Mouse (Mus musculus) forebrain, embryonic 16.5 days (tissue): ENCODE results near the gene Cdiptos. TPM values are rescaled to one million over a fixed set of nuclear protein-coding genes. Genes with fewer than 3 reads are reported as not detected.

Experiments used
- ATAC-seq: fragments of 200-750 bp; cut with Nextera tagmentation; 2 replicates; pipeline ENCODE4 v1.8.0; 2017; ENCODE audit warnings: mild to moderate bottlenecking, moderate library complexity
- H3K27ac ChIP-seq: fragments of 300-500 bp; sonication (generic); 2 replicates; pipeline ENCODE4 v1.5.1; 2014; ENCODE audit warnings: low read length, control low read depth
- H3K27me3 ChIP-seq: fragments of 300-500 bp; sonication (generic); replicated peaks from 2 replicates; pipeline ENCODE4 v1.6.1; 2014; ENCODE audit warnings: low read length; ENCODE audit not compliant: control insufficient read depth, insufficient read depth
- H3K36me3 ChIP-seq: fragments of 300-500 bp; sonication (generic); 2 replicates; pipeline ENCODE4 v1.6.1; 2014; ENCODE audit not compliant: control insufficient read depth, insufficient read depth
- H3K4me1 ChIP-seq: fragments of 300-500 bp; sonication (generic); replicated peaks from 2 replicates; pipeline ENCODE4 v1.6.1; 2014; ENCODE audit warnings: low read length; ENCODE audit not compliant: control insufficient read depth, insufficient read depth
- H3K4me2 ChIP-seq: fragments of 300-500 bp; sonication (generic); 2 replicates; pipeline ENCODE4 v1.6.1; 2014; ENCODE audit warnings: mild to moderate bottlenecking, low read length, control low read depth
- H3K4me3 ChIP-seq: fragments of 300-500 bp; sonication (generic); replicated peaks from 2 replicates; pipeline ENCODE4 v1.5.1; 2014; ENCODE audit warnings: mild to moderate bottlenecking, low read length, control low read depth
- H3K9ac ChIP-seq: fragments of 300-500 bp; sonication (generic); replicated peaks from 2 replicates; pipeline ENCODE4 v1.6.1; 2014; ENCODE audit warnings: low read depth, low read length, control low read depth
- H3K9me3 ChIP-seq: fragments of 300-500 bp; sonication (generic); 2 replicates; pipeline ENCODE4 v1.6.1; 2016; ENCODE audit warnings: low read length; ENCODE audit not compliant: control insufficient read depth
- WGBS: fragments of 180-500 bp; shearing (Covaris S2); extraction: QIAGEN DNeasy Blood & Tissue Kit; methylation state at CpG from one replicate; pipeline ENCODE4 v1.1.7; 2014; 5-methylcytosine and 5-hydroxymethylcytosine counted together
- polyA plus RNA-seq: library from polyadenylated mRNA; unstranded; fragments of >200 nt; fragmentation: Nextera tagmentation; extraction: Ambion mirVana; gene quantifications from 2 replicates; pipeline ENCODE4 v1.2.1, GENCODE M21; 2015

The Cdiptos gene
- polyA plus RNA-seq, 1 experiment from 2014 or later = 1.2 TPM

DNA sequence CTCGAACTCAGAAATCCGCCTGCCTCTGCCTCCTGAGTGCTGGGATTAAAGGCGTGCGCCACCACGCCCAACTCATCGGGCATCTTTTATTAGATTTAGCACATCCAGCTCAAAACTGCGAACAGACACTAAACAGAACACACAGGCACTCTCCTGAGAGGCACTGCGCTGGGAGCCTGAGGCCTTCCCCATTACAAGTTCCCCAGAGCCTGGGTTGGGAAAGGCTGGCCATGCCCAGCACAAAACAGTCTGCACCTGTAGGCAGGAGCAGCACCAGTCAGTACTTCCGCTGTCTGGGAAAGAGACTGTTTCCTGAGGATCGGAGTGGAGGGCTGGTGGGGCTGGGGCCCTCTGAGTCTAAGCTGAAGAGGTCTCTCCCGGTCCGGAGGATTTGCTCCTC is 39.1 kb upstream of the Cdiptos start:
- H3K4me3 ChIP-seq = no peak overlapping the region
- no peaks in the 10 kb centered on the region for H3K27me3 ChIP-seq
- no peak overlapping the region for H3K4me2 ChIP-seq
- 96% methylated on average over 12 of the region's 12 CpGs for WGBS
- H3K9me3 ChIP-seq = no peaks in the 10 kb centered on the region
- no peak for ATAC-seq
- H3K27ac ChIP-seq = no peak overlapping the region
- H3K4me1 ChIP-seq = peaks cover 46% of the 10 kb centered on the region
- no peak overlapping the region for H3K9ac ChIP-seq
- peaks cover 11% of the 10 kb centered on the region; the same call in 1 of the 2 replicates for H3K36me3 ChIP-seq

GRCm38 (mm10) chr7:127014320-127014719 is 38.4 kb upstream of the Cdiptos start, which contains the start of gene Mvp:
Mvp (minus strand) TSS chr7:127014621.
- Histone ChIP-seq H3K36me3 (peaks cover 11% of the 10 kb centered on the region; the same call in 1 of the 2 replicates), H3K4me3 (peak within 1 kb of the TSS; percentile 21), H3K4me1 (peaks cover 39% of the 10 kb centered on the region), H3K27me3 (no peaks in the 10 kb centered on the region), H3K4me2 (peak within 1 kb of the TSS; percentile 13; the same call in 1 of the 2 replicates), H3K9ac (no peak within 1 kb of the TSS), H3K9me3 (no peaks in the 10 kb centered on the region), H3K27ac (no peak within 1 kb of the TSS)
- ATAC-seq = no peak
- 79% methylated on average over 11 of the region's 11 CpGs for WGBS

- Histone ChIP-seq H3K36me3 (peaks cover 11% of the 10 kb centered on the region; the same call in 1 of the 2 replicates), H3K4me1 (peaks cover 37% of the 10 kb centered on the region), H3K9me3 (no peaks in the 10 kb centered on the region), H3K4me2 (no peak overlapping the region), H3K4me3 (no peak overlapping the region), H3K9ac (no peak overlapping the region), H3K27ac (no peak overlapping the region), H3K27me3 (no peaks in the 10 kb centered on the region)
- ATAC-seq = no peak
- WGBS = 93% methylated on average over 6 of the region's 6 CpGs
Observed at GRCm38 (mm10) chr7:127013385-127013784, 37.5 kb upstream of the Cdiptos start.

DNA sequence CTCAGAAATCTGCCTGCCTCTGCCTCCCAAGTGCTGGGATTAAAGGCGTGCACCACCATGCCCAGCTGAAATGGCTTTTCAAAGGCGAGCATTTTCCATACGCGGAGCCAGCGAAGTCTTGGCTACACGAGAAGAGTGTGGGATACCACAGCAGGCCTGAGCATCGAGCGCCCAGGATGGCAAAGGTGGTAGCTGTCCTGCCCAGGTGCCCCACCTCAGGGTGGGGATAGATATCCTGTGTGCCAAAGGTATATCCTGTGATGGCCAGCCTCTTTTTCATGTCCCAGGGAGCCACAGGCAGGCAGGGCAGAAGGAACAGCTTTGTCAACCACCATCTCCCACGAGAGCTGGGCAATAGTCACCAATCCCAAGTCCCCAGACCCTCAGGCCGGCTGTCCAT is 36.9 kb upstream of the Cdiptos start:
- Histone ChIP-seq H3K4me2 (no peak overlapping the region), H3K27me3 (no peaks in the 10 kb centered on the region), H3K4me3 (no peak overlapping the region), H3K36me3 (peaks cover 11% of the 10 kb centered on the region; the same call in 1 of the 2 replicates), H3K9me3 (no peaks in the 10 kb centered on the region), H3K4me1 (peaks cover 37% of the 10 kb centered on the region), H3K9ac (no peak overlapping the region), H3K27ac (no peak overlapping the region)
- no peak for ATAC-seq
- WGBS = 97% methylated on average over 10 of the region's 10 CpGs

- ATAC-seq = no peak
- no peaks in the 10 kb centered on the region for H3K27me3 ChIP-seq
- no peak overlapping the region for H3K9ac ChIP-seq
- H3K27ac ChIP-seq = no peak overlapping the region
- H3K4me2 ChIP-seq = no peak overlapping the region
- H3K4me1 ChIP-seq = peaks cover 32% of the 10 kb centered on the region
- H3K36me3 ChIP-seq = peaks cover 11% of the 10 kb centered on the region; the same call in 1 of the 2 replicates
- WGBS = 91% methylated on average over 6 of the region's 6 CpGs
- no peak overlapping the region for H3K4me3 ChIP-seq
- H3K9me3 ChIP-seq = no peaks in the 10 kb centered on the region
Observed at GRCm38 (mm10) chr7:127012374-127012773, 36.5 kb upstream of the Cdiptos start.

GRCm38 (mm10) chr7:127011717-127012116 is 35.8 kb upstream of the Cdiptos start:
- H3K36me3 ChIP-seq = peaks cover 11% of the 10 kb centered on the region; the same call in 1 of the 2 replicates
- no peaks in the 10 kb centered on the region for H3K9me3 ChIP-seq
- H3K27me3 ChIP-seq = no peaks in the 10 kb centered on the region
- ATAC-seq = no peak
- no peak overlapping the region for H3K9ac ChIP-seq
- no peak overlapping the region for H3K4me2 ChIP-seq
- H3K4me1 ChIP-seq = peaks cover 32% of the 10 kb centered on the region
- no peak overlapping the region for H3K4me3 ChIP-seq
- no peak overlapping the region for H3K27ac ChIP-seq
- WGBS = 84% methylated on average over 2 of the region's 2 CpGs

DNA sequence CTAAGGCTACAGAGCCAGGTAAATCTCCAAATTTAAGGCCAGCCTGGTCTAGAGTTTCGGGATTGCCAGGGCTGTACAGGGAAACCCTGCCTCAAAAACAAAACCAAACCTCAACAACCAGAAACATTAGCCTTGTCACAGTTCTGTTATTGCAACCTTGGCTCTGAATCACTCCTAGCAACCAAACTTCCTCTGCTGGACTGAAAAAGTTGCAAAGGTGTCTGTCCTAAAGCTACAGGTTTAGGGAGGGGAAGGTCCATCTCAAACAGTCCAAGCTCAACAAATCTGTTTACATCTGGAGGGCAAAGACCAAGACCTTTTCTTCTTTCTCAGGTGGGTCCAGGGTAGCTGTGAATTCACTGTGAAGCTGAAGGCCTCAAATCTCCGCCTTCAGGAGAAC is 35.2 kb upstream of the Cdiptos start:
- Histone ChIP-seq H3K4me1 (peaks cover 30% of the 10 kb centered on the region), H3K27me3 (no peaks in the 10 kb centered on the region), H3K9ac (no peak overlapping the region), H3K4me3 (no peak overlapping the region), H3K36me3 (peaks cover 11% of the 10 kb centered on the region; the same call in 1 of the 2 replicates), H3K27ac (no peak overlapping the region), H3K4me2 (no peak overlapping the region), H3K9me3 (no peaks in the 10 kb centered on the region)
- no peak for ATAC-seq
- WGBS = 95% methylated on average over 2 of the region's 2 CpGs

DNA sequence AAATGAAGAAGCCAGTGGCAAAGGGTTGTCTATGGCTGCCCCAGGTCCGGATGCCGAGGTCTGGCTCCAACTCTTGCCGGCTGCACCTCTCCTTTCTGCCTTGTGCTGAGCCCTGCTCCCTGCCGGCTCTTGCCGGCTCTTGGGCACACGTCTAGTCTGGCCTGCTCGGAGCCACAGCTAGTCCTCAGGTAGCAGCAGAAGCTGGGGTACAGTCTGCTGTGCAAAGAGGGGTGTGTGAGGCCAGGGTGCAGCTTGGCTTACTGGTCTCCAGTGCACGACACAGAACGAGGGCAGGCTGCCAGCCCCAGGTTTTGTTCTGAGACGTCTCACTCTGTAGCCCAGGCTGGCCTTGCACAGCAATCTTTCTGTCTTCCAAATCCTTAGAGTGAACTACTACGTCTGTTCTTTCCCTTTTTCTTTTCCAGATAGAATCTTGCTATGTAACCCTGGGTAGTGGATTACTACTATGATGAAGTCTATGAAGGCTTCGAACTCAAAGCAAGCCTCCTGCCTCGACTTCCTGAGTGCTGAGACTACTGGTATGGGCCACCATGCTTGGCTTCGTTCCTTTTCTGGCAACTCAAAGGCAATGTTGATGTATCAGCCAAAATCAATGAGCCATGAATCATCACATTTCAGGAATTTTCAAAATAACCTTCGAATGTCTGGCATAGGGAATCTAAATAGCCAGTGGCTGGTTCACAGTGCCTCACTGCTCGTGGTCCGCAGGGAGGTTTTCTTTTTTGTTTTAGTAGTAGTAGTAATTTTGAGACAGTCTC is 33.6 kb upstream of the Cdiptos start:
- Histone ChIP-seq H3K4me2 (no peak overlapping the region), H3K9ac (no peak overlapping the region; the same call in 1 of the 2 replicates), H3K9me3 (no peaks in the 10 kb centered on the region), H3K27me3 (no peaks in the 10 kb centered on the region), H3K4me1 (peaks cover 18% of the 10 kb centered on the region), H3K36me3 (peaks cover 8% of the 10 kb centered on the region; the same call in 1 of the 2 replicates), H3K27ac (peak overlapping the region; percentile 91), H3K4me3 (no peak overlapping the region)
- 0 out of 2 replicates have a peak, but pooled peaks have one; percentile 11 for ATAC-seq
- 75% methylated on average over 17 of the region's 17 CpGs for WGBS

DNA sequence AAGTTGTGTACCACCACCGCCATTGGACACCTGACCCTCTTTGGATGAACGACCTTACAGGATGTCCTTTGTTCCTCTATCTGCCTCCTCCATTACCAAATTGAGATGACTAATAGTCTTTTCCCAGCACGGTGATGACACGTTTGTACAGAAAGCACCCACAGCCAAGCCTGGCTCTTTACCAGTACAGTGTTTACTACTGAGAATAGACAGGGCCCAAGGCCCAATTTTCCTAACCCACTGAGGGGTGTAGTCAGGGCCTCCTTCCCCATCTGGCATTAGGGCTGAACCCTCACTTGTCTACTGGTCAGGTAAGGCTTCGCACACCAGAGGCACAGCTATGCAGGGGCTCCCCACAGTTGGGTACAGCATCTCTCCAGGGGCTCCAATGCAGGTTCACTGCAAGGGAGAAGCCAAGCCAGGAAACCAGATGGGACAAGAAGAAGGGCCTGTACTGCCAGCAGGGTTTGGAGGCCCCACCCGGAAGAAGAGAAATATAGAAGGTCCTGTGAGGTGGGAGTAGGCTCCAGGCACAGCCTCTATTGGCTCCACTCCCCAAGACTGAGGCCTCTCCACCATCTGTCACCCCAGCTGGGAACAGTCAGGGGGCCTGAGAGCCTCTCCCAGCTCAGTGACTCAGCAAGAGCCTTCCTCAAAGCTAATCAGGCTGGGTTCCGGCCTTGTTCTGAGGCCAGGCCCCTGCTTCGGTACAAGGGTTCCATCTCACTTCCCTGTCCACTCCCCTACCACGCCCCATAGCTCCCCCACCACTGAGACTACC is 32.5 kb upstream of the Cdiptos start:
- WGBS = 62% methylated on average over 9 of the region's 9 CpGs
- peaks cover 4% of the 10 kb centered on the region; the same call in 1 of the 2 replicates for H3K36me3 ChIP-seq
- no peak overlapping the region for H3K4me2 ChIP-seq
- H3K9me3 ChIP-seq = no peaks in the 10 kb centered on the region
- H3K4me3 ChIP-seq = no peak overlapping the region
- peak overlapping the region; percentile 91 for H3K27ac ChIP-seq
- no peaks in the 10 kb centered on the region for H3K27me3 ChIP-seq
- H3K4me1 ChIP-seq = peaks cover 13% of the 10 kb centered on the region
- H3K9ac ChIP-seq = 0 out of 2 replicates have a peak overlapping the region, but pooled peaks have one; percentile 19
- ATAC-seq = peak; percentile 91
